Mouse (Mus musculus) megakaryocyte, embryonic 14.5 days (primary cell): ENCODE results near the gene Ppargc1a.

Experiments
- FLI1 ChIP-seq: IDR thresholded peaks from 2 replicates; pipeline ENCODE4 v1.6.1; 2012; ENCODE audit warnings: low read length, inconsistent platforms, mixed read lengths
- GATA1 ChIP-seq: IDR thresholded peaks from 3 replicates; pipeline ENCODE4 v1.6.1; 2012; ENCODE audit warnings: mixed read lengths, low read length, inconsistent platforms, borderline replicate concordance

GRCm38 (mm10) chr5:51547442-51548035 lies 20.0 kb downstream of the Ppargc1a start:
- TF ChIP-seq GATA1 (no peak), FLI1 (no peak)
